Mouse (Mus musculus) embryonic facial prominence, embryonic 10.5 days (tissue): ENCODE measurements around the gene Mrpl52. TPM values are rescaled to one million over a fixed set of nuclear protein-coding genes. Genes with fewer than 3 reads are reported as not detected.

Source experiments
- DNase-seq: peaks from one replicate; pipeline ENCODE4 v3.0.0-alpha.2; 2017; ENCODE audit warnings: low spot score
- H3K27ac ChIP-seq: fragments of 300-500 bp; sonication (generic); replicated peaks from 2 replicates; pipeline ENCODE4 v1.5.1; 2016; ENCODE audit warnings: mild to moderate bottlenecking
- H3K27me3 ChIP-seq: fragments of 300-500 bp; sonication (generic); replicated peaks from 2 replicates; pipeline ENCODE4 v1.6.1; 2016; ENCODE audit warnings: low read depth, mild to moderate bottlenecking; ENCODE audit not compliant: poor library complexity, severe bottlenecking
- H3K36me3 ChIP-seq: fragments of 300-500 bp; sonication (generic); replicated peaks from 2 replicates; pipeline ENCODE4 v1.6.1; 2016; ENCODE audit warnings: mild to moderate bottlenecking, moderate library complexity
- H3K4me1 ChIP-seq: fragments of 300-500 bp; sonication (generic); 2 replicates; pipeline ENCODE4 v1.6.1; 2016
- H3K4me3 ChIP-seq: fragments of 300-500 bp; sonication (generic); 2 replicates; pipeline ENCODE4 v1.5.1; 2016; ENCODE audit warnings: mild to moderate bottlenecking, moderate library complexity
- H3K9me3 ChIP-seq: fragments of 300-500 bp; sonication (generic); 2 replicates; pipeline ENCODE4 v1.6.1; 2016; ENCODE audit warnings: mild to moderate bottlenecking
- WGBS: fragments of 180-500 bp; shearing (Covaris S2); methylation state at CpG from one replicate; pipeline ENCODE4 v1.1.7; 2016; 5-methylcytosine and 5-hydroxymethylcytosine counted together
- polyA plus RNA-seq: library from polyadenylated mRNA; unstranded; fragments of >200 nt; fragmentation: Nextera tagmentation; extraction: Ambion mirVana; gene quantifications from 2 replicates; pipeline ENCODE4 v1.2.1, GENCODE M21; 2016

Mrpl52 gene
- polyA plus RNA-seq, 1 experiment from 2014 or later = 207 TPM

DNA sequence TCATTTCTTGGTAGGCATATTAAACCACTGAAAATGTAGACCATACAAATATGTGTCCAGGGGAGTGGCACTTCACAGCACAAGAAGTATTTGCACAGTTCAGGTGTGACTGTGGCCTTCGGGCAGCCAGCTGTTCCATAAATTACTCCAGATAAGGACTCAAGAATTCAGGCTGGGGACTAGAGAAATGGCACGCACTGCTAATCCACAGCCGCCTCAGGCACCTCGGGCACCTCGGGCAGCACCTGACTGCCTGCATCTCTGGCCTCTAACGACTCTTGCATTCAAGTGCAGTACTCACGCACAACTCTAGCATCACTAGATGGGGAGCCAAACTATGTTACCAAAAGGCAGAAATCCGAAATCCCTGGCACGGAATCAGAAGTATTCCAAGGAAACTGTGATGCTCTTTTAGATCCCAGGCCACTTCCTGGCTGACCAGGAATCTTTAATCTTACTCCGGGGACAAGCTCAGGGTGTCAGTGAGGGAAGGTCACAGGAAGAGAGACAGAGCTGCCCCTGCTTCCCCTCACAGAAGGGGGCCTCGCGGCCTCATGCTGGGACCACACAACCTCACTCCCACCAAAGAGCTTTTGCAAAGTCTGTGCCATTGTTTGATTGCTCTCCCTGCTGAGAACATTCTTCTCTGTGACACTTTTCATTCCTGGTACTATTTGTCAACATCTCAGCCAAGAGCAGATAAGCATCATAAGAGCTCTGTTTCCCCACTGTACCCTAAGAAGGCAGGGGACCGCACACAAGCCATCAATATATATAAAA, 11.3 kb upstream of the Mrpl52 start:
- Histone ChIP-seq H3K27ac (no peak overlapping the region), H3K9me3 (no peaks in the 10 kb centered on the region), H3K36me3 (no peaks in the 10 kb centered on the region), H3K4me1 (peaks cover 37% of the 10 kb centered on the region), H3K27me3 (peaks cover 55% of the 10 kb centered on the region), H3K4me3 (no peak overlapping the region)
- 7% methylated on average over 13 of the region's 13 CpGs for WGBS
- DNase-seq = peak; percentile 30

DNA sequence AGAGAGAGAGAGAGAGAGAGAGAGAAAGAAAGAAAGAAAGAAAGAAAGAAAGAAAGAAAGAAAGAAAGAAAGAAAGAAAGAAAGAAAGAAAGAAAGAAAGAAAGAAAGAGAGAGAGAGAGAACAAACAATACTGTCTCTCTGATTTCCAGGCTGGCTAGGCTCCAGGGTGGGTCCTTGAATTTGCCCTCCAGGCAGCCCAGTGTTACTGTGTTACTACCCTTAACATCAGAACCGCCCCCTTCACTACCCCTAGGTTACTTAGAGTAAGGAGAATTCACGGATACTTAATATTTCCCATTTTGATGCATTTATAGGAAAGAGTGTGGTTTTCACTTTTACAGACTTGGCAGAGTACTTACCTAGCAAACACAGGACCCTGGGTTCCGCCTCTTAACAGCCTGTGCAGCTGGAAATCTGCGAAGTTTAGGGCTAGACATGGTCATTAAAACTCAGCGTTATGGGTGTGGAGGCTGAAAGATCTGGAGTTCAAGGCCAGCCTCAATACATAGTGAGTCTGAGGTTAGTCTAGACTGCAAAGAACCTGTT, 10.4 kb upstream of the Mrpl52 start:
- H3K27ac ChIP-seq = no peak overlapping the region
- H3K9me3 ChIP-seq = no peaks in the 10 kb centered on the region
- H3K4me1 ChIP-seq = peaks cover 35% of the 10 kb centered on the region
- H3K4me3 ChIP-seq = no peak overlapping the region
- H3K27me3 ChIP-seq = peaks cover 53% of the 10 kb centered on the region
- DNase-seq = no peak
- 24% methylated on average over 5 of the region's 5 CpGs for WGBS
- no peaks in the 10 kb centered on the region for H3K36me3 ChIP-seq

DNA sequence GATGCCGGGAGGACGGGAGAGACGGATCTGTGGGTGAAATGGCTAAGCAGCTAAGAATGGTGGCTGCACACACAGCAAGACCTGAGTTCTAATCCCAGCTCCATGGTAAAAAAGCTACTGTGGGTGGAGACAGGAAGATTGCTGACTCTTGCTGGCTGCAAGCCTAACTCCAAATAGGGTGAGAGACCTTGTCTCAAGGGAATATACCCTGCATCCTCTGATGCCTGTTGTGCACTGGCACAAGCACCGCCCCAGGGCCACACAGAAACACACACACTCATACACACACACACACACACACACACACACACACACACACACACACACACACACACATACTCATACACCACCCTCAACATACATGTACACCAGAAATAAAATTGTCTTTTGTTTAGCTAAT, 9.9 kb upstream of the Mrpl52 start:
- no peaks in the 10 kb centered on the region for H3K9me3 ChIP-seq
- no peaks in the 10 kb centered on the region for H3K36me3 ChIP-seq
- no peak for DNase-seq
- peaks cover 35% of the 10 kb centered on the region for H3K4me1 ChIP-seq
- H3K4me3 ChIP-seq = no peak overlapping the region
- H3K27me3 ChIP-seq = peaks cover 53% of the 10 kb centered on the region
- WGBS = 53% methylated on average over 4 of the region's 4 CpGs
- no peak overlapping the region for H3K27ac ChIP-seq

DNA sequence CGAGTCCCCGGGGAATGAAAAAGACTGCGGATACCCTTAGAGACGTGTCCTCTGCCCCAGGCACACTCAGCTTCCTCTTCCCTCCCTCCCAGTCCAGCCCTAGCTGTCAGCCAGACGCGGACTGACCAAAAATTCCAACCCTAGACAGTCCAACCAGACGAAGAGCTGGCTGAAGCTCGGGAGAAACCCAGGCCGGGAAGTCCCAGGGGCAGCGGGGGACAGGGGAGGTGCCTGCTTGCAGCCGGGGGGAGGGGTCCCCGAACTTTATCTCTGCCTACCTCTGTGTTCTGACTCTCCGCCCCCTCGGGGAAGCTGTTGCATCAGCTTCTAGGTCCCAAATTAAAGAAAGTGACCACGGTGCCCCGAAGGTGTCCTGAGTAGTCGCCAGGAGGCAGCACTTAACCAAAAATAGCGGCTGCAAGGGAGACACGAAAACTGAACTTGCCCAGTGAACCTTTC, 9.1 kb upstream of the Mrpl52 start, which contains the start of gene Slc7a7:
Gene Slc7a7, minus strand, starts transcription at position 158 of the 459 bp plus-strand sequence.
- 2% methylated on average over 19 of the region's 19 CpGs for WGBS

DNA sequence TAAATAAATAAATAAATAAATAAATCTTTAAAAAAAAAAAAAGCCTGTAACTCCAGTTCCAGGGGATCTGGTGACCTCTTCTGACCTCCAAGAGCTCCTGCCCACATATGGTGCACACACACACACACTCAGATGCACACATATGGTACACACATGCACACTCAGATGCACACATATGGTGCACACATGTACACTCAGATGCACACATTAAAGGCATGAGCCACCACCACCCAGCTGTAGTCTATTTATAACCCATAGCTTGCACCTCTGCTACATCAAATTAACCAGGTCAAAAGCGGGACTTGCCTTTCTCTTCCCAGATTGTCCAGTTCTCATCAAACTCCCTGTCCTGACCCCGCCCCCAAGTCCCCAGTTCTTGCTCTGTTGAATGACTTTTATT, 5.7 kb upstream of the Mrpl52 start:
- Histone ChIP-seq H3K9me3 (no peaks in the 10 kb centered on the region), H3K4me1 (peaks cover 14% of the 10 kb centered on the region), H3K36me3 (no peaks in the 10 kb centered on the region), H3K27ac (no peak overlapping the region), H3K4me3 (no peak overlapping the region), H3K27me3 (peaks cover 22% of the 10 kb centered on the region)
- peak; percentile 36 for DNase-seq
- WGBS = 61% methylated on average over 2 of the region's 2 CpGs

More for the DNA sequence above, 9.1 kb upstream of the Mrpl52 start, which contains the start of gene Slc7a7:
- Histone ChIP-seq H3K27me3 (peaks cover 53% of the 10 kb centered on the region), H3K27ac (peak within 1 kb of the TSS; percentile 31; the same call in 1 of the 2 replicates), H3K9me3 (no peaks in the 10 kb centered on the region), H3K4me1 (peaks cover 35% of the 10 kb centered on the region), H3K4me3 (peak within 1 kb of the TSS; percentile 44), H3K36me3 (no peaks in the 10 kb centered on the region)
- peak; percentile 49 for DNase-seq

DNA sequence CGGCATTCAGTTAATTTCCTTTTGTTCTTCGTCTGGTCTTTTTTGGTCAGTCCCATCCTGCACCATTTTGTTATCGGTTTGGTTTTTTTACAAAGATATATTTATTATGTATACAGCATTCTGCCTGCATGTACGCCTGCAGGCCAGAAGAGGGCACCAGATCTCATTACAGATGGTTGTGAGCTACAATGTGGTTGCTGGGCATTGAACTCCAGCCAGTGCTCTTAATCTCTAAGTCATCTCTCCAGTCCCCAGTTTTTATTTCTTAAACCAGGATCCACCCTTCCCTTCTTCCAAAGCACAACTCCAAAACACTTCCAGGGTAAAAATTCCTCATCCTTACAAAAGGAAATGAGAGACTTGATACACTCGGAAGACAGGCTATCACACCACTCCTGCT, 3.3 kb upstream of the Mrpl52 start:
- H3K27ac ChIP-seq = no peak overlapping the region
- peaks cover 13% of the 10 kb centered on the region for H3K4me1 ChIP-seq
- no peaks in the 10 kb centered on the region for H3K9me3 ChIP-seq
- no peak overlapping the region for H3K4me3 ChIP-seq
- WGBS = 62% methylated on average over 5 of the region's 5 CpGs
- H3K27me3 ChIP-seq = peaks cover 4% of the 10 kb centered on the region; the same call in 1 of the 2 replicates
- no peak for DNase-seq
- peaks cover 3% of the 10 kb centered on the region for H3K36me3 ChIP-seq

DNA sequence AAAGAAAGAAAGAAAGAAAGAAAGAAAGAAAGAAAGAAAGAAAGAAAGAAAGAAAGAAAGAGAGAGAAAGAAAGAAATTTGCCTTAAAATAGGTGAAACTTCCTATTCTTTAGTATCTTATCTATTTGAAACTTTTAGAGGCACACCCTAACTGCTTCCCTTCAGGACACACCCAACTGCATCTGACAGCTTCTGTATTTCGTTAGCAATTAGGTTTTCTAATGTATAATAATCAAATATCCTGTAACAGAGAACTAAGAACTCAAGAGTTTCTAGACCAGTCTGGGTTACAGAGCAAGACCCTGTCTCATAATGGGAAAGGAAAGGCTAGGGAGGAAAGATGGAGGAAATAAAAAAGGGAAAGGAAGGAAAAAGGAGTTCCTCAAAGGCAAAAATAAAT, 2.1 kb upstream of the Mrpl52 start:
- Histone ChIP-seq H3K4me3 (no peak overlapping the region), H3K36me3 (peaks cover 15% of the 10 kb centered on the region), H3K27ac (no peak overlapping the region), H3K4me1 (peaks cover 18% of the 10 kb centered on the region), H3K27me3 (0 out of 2 replicates have a peak, but pooled peaks cover 2% of the 10 kb centered on the region), H3K9me3 (no peaks in the 10 kb centered on the region)
- 83% methylated on average over 1 of the region's 1 CpGs for WGBS
- no peak for DNase-seq

DNA sequence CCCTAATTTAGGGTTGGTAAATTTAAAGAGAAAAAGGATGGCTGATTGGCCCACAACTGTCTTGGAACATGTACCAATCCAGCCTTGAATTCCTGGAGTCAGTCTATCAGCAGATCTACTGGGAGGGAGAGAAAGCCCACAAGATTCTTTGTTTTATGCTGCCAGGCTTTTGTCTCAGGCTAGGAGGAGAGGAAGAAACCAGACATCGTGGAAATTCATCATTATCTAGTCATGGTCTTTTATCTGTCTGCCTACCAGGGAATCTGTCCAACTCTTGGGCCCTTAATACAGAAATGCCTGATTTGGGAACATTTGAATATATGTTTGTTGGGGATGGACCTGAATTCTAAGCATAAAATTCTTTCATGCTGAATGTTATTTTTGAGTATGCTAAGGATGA, 1.2 kb upstream of the Mrpl52 start:
- no peak overlapping the region for H3K27ac ChIP-seq
- peaks cover 27% of the 10 kb centered on the region for H3K4me1 ChIP-seq
- H3K27me3 ChIP-seq = peaks cover 6% of the 10 kb centered on the region; the same call in 1 of the 2 replicates
- 97% methylated on average over 1 of the region's 1 CpGs for WGBS
- H3K4me3 ChIP-seq = peak overlapping the region; percentile 93
- H3K36me3 ChIP-seq = peaks cover 18% of the 10 kb centered on the region
- H3K9me3 ChIP-seq = no peaks in the 10 kb centered on the region
- no peak for DNase-seq

DNA sequence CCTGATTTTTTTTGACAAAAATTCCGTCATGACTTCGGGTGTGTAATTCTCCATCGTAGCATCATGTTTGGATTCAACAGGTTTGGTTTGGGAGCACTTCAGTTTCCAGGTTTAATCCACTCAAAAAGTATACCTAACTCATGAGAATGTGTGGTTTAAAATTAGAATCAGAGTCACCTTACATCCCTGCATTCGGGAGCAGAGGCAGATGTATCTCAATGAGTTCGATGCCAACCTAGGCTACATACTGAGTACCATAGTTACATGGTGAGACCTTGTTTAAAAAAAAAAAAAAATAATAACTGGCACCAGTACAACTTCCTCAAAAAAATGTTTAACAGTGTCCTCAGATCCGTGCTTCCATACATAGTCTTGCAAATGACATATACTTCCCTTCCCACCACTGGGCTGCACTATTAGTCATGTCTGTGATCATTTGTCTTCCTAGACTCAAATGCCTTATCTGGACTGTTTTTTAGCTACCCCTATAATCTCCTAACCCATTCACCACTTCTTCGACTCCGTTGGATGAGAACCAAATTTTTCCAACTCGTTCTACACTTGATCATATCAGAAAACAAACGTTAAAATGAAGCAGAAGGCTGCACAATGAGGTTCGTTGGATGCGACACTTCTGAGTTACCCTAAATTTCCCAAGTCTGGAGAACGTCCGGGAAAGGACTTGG, 563 bp upstream of the Mrpl52 start:
- Histone ChIP-seq H3K36me3 (peaks cover 18% of the 10 kb centered on the region), H3K27me3 (peaks cover 11% of the 10 kb centered on the region; the same call in 1 of the 2 replicates), H3K4me3 (peak overlapping the region; percentile 93), H3K9me3 (no peaks in the 10 kb centered on the region), H3K27ac (peak overlapping the region; percentile 94), H3K4me1 (peaks cover 33% of the 10 kb centered on the region)
- no peak for DNase-seq
- WGBS = 34% methylated on average over 14 of the region's 14 CpGs

DNA sequence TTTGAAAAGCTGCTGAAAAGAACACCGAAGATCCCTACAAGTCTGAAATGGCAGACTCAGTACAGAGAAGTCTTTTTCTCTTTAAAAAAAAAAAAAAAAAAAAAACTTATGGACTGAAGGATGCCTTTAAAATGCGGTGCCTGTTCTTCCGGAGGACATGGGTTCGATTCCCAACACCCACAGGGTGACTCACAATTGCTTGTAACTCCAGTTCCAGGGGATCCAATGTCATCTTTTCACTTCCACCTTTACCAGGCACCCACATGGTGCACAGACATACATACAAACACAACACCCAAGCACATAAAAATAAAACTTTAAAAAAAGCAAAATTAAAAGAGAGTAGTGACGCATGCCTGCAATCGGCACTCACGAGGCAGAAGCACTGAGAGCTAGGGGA, 987 bp downstream of the Mrpl52 start:
- WGBS = 92% methylated on average over 7 of the region's 7 CpGs
- Histone ChIP-seq H3K4me1 (peaks cover 47% of the 10 kb centered on the region), H3K4me3 (peak overlapping the region; percentile 93), H3K27me3 (peaks cover 19% of the 10 kb centered on the region), H3K36me3 (peaks cover 18% of the 10 kb centered on the region), H3K27ac (no peak overlapping the region), H3K9me3 (no peaks in the 10 kb centered on the region)
- DNase-seq = no peak

DNA sequence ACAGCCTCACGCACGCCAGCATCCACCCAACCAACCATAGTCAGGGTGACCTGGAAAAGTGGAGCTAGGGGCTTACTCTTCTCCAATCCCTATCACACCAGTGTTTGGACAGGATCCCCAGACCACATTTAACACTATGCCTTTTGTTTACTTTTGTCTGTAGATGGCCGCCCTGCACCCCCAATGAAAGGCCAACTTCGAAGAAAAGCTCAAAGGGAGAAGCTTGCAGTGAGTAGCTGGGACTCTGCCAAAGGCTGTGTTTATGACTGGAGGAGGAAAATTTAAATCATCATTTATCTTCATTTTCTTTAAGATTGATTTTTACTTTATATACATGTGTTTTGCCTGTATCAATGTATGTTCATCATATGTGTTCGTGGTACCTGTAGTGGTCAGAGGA, 1.7 kb downstream of the Mrpl52 start:
- Histone ChIP-seq H3K36me3 (peaks cover 18% of the 10 kb centered on the region), H3K27me3 (peaks cover 26% of the 10 kb centered on the region), H3K27ac (no peak overlapping the region), H3K9me3 (no peaks in the 10 kb centered on the region), H3K4me1 (peaks cover 54% of the 10 kb centered on the region), H3K4me3 (no peak overlapping the region)
- WGBS = 94% methylated on average over 5 of the region's 5 CpGs
- no peak for DNase-seq

DNA sequence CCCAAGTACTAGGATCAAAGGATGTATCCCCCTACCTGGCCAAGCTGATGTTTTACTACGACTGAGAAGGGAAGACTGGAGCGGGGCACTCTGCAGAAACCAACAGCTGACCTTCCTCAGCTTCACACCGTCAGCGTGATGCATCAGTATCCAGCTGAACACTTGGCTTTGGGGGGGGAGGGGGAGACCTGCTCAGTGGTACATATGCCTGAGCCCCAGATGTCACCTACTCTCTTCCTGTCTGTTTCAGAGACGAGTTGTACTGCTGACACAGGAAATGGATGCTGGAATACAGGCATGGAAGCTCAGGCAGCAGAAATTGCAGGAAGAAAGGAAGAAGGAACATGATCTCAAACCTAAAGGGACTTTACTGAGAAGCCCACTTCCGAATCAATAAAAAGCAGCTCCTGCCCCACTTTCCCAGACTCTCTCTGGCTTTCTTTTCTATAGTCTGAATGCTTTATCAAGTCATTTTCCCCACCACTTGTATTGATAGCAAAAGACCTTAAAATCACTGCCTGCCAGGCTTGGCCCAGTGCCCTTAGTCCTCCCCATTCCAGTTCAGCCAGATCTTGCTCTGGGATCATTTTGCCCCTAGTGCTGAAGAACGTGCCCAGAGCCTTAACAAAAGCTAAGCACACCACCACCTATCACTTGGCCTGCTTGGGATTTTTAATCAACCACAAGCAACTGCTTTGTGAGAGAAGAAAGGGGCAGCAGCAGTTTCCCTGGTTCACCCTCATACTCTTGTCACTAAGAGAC, 2.8 kb downstream of the Mrpl52 start:
- H3K36me3 ChIP-seq = peaks cover 18% of the 10 kb centered on the region
- no peak for DNase-seq
- H3K27me3 ChIP-seq = peaks cover 29% of the 10 kb centered on the region
- H3K4me1 ChIP-seq = peaks cover 65% of the 10 kb centered on the region
- peak overlapping the region; percentile 35; the same call in 1 of the 2 replicates for H3K27ac ChIP-seq
- no peaks in the 10 kb centered on the region for H3K9me3 ChIP-seq
- H3K4me3 ChIP-seq = peak overlapping the region; percentile 8; the same call in 1 of the 2 replicates
- 71% methylated on average over 7 of the region's 7 CpGs for WGBS
